Mouse (Mus musculus): ENCODE data around the gene Pabpn1. TPM values are rescaled to one million over a fixed set of nuclear protein-coding genes. Genes with fewer than 3 reads are reported as not detected.

Gene Pabpn1
- total RNA-seq, 2 experiments from 2014 or later: 334 to 350 TPM

DNA sequence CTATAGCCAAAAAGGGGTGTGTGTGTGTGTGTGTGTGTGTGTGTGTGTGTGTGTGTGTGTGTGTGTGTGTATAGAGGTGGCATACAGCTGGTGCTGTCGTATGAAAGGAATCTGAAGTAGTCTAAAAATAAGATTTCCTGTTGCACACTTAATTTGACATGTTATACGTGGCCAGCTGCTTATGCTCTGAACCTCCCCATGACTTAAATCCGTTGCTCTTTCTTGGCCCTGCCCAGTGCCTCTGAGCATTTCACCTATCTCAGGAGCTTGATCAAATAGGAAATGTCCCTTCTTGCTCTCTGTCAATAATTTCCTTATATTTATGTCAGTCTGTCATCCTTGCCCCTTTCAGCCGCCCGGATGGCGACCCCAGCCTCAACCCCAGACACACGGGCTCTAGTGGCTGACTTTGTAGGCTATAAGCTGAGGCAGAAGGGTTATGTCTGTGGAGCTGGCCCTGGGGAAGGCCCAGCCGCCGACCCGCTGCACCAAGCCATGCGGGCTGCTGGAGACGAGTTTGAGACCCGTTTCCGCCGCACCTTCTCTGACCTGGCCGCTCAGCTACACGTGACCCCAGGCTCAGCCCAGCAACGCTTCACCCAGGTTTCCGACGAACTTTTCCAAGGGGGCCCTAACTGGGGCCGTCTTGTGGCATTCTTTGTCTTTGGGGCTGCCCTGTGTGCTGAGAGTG is 8.1 kb upstream of the Pabpn1 start:
- no peak for DNase-seq (ENCODE audit: low spot score in 2 of 2)

DNA sequence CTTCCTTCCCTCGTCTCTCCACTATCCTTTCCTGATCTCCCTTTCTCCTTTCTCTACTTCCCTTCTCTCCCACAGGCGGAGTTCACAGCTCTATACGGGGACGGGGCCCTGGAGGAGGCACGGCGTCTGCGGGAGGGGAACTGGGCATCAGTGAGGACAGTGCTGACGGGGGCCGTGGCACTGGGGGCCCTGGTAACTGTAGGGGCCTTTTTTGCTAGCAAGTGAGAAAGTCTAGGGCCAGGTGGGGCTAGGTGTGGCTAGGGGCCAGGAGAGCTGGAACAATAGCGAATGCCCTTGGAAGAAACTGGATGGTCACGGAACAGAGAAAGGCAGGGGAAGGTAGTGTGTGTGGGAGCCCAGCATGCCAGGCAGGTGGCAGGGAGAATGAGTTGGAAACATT is 7.0 kb upstream of the Pabpn1 start:
- DNase-seq (ENCODE audit: low spot score in 2 of 2): no peak

DNA sequence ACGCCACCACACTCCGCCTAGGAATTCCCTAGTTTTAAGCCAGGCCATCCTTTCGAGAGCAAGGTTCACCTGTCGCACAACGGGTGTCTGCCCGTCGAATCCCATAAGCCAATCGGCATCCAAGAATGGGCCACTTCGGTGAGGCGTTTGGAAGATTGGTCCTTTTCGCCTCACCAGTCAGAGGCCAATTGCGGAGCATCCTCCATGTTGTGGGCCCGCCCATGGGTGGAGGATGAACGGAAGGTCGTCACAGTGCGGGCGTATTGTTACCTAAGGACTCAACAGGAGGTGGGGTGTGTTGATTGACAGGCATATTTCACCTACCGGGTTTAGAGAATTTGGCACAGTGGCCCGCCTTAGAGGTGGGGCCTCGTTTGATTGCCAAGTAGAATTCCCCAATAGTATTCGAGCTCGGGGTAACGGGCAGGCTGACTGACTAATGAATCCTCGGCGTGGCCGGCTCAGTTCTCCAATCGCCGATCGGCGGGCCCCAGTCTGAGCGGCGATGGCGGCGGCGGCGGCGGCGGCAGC is 1.4 kb downstream of the Pabpn1 start:
- peak; percentile 89 to 92 for DNase-seq (ENCODE audit: low spot score in 2 of 2)

DNA sequence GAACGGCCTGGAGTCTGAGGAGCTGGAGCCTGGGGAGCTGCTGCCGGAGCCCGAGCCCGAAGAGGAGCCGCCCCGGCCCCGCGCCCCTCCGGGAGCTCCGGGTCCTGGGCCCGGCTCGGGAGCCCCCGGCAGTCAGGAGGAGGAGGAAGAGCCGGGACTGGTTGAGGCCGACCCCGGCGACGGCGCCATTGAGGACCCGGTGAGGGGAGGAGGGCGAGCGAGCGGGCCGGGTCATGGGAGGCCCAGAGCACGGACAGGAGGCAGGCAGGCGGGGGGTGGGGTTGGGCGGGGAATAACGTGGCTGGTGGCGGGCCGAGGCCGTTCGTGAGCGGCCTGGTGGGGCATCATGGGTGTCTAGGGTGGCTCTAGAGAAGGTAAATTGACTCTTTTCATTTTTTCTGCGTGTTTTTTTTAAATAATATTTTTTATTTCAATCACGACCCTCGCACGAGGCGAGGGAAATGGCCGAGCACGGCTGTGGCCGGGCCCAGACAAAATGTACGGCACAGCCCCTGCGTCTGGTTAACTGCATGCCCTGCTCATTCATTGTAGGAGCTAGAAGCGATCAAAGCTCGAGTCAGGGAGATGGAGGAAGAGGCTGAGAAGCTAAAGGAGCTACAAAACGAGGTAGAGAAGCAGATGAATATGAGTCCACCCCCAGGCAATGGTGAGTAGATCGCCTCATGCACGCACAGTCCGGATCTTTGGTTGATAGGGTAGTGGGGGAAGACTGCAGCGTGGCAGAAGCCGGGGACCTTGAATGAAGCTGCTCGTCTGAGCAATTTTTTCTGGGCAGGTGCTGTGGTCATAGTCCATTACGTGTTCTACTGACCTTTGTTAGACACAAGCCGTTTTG is 2.2 kb downstream of the Pabpn1 start:
- peak in 1 of 2 experiments; percentile 58 for DNase-seq (ENCODE audit: low spot score in 2 of 2)

DNA sequence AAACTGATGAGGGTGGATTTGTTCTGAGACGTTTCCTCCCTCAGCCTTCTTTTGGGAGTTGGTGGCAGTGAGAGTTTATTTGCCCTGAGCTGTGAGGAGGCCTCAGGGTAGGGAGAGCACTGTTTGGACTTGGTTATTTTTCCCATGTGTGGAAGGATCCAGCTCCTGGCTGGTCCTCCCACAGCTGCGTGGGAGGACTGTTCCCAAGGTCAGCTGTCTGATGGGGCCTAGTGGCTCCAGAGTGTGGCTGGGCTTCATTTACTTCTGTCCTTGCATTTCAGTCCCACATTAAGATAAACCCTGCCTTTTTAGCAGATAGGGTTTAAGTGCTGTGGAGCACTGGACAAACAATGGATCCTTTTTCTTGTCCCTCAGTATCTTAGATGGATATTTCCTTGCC is 5.1 kb downstream of the Pabpn1 start:
- no peak for DNase-seq (ENCODE audit: low spot score in 2 of 2)

DNA sequence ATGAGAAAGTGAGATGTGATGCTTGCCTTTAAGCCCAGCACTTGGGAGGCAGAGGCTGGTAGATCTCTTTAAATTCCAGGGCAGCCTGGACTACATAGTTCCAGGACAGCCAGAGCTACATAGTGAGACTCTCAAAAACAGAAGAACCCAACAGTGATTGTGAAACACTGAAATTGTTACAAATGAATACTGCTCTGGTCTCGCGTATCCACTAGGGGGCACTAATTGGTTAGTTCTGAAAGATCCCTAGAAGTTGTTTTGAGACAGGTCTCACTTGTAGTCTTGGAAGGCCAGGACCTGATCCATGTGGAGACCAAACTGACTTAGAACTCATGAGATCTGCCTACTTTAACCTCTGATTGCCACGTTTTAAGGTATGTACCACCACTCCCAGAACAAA is 8.1 kb downstream of the Pabpn1 start:
- DNase-seq (ENCODE audit: low spot score in 2 of 2): peak in 1 of 2 experiments; percentile 47

DNA sequence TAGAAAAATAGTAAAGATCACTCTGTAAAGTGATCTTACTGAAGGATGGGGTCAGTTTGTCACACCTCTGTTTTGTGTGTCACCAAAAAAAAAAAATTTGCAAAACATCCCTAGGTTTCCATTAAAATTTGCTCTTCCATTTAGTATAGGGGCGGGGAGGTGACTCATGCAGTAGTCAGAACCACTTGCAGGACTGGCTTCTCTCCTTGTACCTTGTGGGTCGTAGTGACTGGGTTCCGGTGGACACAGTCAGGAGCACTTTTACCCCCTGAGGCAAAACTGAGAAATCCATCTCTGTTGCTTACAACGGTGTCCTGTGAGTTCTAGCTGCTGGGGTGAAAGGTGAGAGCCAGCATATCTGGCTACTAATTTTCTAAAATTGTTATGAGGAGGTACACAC is 11.3 kb downstream of the Pabpn1 start:
- no peak for DNase-seq (ENCODE audit: low spot score in 2 of 2)

DNA sequence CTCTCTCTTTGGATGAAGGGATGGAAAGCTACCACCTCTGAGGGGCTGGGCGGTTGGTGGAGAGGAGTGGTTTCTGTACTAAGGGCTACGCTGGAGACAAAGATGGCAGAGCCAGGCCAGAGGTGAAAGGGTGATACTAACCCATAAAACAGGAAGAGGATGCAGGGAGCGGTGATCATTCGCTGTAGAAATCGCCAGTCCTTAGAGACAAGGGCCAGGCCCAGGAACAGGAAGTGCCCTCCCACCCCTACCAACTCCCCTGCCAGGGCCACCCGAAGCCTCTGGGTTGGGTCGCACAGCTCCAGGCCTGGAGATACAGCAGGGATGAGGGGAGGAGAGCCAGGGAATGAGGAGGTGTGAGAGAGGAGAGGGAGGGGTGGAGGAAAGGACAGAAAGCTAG is 16.4 kb downstream of the Pabpn1 start:
- DNase-seq (ENCODE audit: low spot score in 2 of 2): no peak

DNA sequence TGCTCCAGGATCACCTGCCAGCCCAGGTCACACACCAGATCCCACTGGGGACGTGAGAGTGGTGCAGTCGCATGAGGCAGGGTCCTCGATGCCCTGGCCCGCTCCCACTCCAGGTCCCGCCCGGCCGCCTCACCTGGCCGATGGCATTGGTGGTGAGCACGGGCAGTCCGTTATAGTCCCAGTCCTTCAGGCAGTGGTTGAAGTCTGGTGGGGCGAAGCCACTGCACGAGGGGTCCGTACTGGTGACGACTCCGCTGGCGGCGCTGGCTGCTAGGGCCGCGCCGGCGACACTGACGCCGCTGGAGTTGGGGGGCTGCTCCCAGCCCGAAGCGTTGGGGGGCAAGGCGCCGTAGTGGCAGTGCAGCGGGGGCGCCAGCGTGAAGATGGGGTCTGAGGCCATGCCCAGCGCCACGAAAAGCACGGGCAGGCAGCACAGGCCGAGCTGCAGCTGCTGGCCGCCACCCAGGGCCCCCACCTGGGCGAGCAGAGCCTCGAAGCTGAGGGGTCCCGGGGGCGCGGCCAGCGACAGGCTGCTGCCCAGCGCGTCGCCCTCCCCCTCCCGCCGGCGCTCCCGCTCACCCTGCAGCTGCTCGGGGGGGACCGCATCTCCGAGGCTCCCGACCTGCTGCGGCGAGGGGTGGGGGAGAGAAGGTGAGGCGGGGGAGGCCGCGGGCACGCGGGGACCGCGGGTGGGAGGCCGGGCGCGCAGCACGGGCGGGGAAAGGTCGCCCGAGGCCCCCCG is 20.0 kb downstream of the Pabpn1 start:
- no peak for DNase-seq (ENCODE audit: low spot score in 2 of 2)

DNA sequence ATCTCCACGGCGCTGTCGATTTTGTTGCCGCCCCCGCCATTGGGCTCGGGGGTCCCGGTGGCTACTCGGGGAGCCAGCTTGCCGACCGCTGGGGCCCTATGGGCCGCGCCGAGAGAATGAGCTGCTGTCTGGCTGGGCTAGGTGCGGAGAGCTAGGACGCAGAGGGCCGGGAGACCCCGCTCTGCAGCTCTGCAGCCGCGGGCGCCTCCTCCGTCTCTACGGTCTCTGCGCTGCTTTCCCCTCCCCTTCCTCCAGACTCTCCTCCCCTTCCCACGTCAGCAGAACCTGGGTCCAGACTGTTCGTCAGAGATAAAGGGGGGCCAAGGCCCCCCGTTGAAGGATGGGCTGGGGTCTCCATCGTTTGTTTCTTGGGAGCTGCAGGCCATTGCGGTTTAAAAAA is 20.6 kb downstream of the Pabpn1 start, which contains the start of gene Slc22a17:
Slc22a17 (minus strand) TSS at position 247 of the 400 bp plus-strand sequence.
- DNase-seq (ENCODE audit: low spot score in 2 of 2): peak in 1 of 2 experiments; percentile 46

DNA sequence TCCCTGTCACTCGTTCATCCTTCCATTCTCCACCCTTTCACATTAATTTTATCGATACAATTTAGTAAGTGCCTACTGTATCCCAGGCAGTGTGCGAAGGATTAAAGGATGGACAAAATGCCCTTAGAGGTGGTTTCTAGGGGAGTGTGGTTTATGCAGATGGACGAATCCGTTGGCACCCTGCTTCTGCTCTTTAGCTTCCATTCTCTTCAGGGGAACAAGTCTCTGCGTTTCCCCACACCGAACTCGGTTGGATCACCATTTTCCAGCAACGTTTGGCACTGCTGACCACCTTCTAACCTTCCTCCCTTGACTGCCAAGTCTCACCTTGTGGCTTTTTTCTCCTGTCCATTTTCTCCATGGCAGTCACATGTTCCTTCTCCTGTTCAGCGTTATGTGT is 21.0 kb downstream of the Pabpn1 start:
- DNase-seq (ENCODE audit: low spot score in 2 of 2): no peak

DNA sequence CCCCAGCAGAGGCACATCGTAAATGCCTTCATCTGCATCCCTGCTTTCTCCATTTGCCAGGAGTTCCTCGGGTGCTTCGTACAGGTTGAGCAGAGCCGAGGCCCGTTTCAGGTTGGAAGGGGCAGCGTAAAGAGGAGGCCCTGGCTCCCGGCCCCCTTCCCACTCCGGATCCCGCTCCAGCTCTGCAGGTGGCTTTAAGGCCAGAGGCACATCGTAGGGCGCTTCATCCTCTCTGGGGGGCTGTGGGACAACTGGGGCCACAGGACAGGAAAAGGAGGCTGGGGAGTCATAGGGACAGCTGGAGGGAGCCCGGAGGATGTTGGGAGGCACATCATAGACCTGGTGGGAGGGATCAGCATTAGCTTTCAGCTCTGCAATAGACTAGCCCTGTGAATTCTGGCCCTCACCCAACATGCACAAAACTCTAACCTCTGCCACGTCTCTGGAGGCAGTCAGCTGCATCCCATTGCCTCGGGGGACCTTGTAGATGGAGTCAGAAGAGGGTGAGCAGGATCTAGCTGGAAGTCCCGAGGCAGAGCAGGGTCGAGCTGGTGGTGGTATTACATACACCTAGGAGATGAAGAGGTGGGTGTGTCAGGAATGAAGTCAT is 27.9 kb downstream of the Pabpn1 start:
- no peak for DNase-seq (ENCODE audit: low spot score in 2 of 2)

DNA sequence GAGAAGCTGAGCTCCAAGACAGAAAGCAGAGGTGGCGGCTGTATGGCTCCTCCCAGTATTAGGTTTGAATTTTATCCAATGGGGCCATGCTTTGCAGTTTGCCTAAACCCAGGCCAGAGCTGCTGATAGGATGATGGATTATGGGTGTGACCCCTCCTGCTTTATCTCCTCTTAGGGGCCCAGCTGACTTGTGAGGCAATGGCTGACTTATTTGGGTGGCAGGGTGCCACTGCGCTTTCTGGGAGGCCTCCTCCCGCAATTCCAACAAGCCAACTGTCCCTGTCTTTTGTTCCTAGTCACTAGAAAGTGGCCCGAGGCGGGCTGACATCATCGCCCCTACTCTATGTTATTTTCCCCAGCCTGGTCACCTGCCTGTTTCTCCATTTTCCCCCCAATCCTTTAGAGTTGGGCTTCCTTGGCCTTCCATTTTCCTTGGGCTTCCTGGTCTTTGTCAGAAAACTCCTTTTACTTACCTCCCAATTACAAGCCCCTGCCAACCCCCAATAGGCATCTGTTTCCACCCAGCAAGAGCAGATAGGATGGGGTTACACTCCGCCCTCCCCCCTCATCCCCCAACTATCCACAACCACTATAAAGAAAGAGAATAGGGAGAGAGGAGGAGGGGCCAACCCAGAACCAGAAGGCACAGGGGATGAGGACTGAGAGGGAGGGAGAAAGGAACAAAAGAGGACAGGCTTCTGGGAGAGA is 32.5 kb downstream of the Pabpn1 start:
- DNase-seq (ENCODE audit: low spot score in 2 of 2): no peak

DNA sequence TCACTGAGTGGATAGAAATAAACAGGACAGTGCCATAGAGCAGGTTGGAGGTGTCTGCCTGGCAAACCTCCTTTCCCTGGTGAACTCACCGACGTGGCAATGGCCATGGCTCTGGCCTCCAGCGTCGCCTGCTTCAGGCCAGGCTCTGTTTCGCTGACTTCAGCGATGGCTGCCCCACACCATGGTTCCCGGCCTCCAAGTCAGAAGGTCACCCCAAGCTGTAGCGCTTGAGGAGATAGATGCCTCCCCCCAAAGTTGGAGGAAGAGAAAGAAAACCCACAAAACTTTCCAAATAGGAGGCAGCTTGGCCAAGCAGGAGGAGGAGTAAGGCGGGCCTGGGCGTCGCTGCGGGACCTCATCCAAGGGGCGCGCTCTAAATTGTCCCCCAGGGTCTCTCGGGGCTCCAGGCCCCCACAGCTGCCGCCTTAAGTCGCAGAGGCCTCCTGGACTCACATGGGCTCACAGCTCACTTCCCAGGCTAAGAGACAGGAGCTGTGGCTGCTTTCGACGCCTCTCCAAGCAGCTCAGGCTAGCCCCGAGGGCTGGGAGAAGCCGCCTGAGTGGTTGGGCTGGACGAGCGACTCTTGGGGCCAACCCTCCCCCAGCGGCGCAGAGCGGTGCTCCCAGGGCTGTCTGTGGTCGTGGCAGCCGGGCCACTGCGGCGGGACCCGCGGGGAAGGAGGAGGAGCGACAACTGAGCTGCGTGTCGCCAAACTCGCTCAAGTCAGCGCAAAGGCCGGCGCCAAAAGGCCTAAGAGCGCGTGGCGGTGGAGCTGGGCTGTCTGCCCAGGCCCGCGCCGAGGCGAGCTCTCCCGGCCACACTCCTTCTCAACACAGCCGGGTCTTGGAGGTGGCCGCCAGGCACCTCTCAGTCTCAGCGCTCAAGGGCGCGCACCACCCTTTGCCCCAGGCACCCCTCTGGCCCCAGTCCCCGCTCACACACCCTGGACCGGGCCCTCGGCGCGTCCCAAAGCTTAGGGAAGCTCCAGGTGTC is 33.3 kb downstream of the Pabpn1 start, which contains the start of gene Efs:
Efs (minus strand) TSS at position 778 of the 994 bp plus-strand sequence.
- DNase-seq (ENCODE audit: low spot score in 2 of 2): peak in 1 of 2 experiments; percentile 15

DNA sequence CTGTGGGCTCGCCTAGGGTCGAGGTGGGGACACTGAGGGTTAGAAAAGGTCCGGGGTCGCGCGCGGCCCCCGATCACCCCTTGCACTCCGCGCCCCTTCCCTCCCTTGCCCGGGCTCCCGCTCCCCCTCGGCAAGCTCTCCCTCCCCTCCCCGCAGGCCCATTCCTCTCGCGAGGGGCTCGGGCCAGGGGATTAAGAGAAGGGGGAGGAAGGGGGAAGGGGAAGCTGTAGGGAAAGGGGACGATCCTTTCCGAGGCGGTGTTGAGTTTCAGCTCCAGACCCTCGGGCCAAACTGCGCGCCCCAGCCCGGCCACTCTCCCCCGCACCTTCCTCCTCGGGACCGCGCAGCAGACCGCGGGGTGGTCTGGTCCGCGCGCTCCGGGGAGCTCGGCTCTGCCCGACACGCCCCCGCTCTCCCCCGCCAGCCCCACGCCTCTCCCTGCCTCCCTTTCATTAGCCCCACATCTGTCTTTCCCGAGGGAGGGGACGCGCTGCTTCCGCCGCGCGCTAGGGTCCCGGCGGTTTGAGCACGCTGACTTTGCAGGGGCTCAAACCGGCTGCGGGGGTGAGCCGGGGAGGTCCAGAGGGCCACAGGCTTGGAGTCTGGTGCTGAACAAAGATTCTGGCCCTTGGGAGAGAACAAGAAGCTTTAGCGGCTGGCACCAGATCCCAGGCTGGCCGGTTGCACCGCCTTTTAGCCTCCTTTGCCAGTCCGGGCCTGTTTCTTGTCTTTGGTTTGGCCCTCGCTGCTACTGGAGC is 34.3 kb downstream of the Pabpn1 start:
- no peak for DNase-seq (ENCODE audit: low spot score in 2 of 2)

DNA sequence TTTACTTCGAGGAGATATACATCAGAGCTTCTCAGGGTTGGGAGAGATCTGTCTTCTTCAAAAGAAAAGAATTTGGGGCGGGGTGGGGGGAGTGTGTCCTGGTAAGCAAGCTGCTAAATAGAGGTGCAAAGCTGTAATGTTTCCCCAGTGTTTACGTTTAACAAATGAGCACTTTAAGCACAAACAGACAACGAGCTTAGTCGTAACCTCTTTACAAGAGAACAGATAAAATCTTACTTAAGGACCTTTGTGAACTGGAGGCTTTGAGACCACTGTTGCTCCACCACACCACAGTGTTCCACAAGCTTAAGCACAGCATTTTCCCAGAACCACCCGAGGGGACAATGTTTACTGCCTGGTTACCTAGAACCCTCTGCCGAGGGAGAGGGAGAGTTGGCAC is 35.0 kb downstream of the Pabpn1 start:
- no peak for DNase-seq (ENCODE audit: low spot score in 2 of 2)

DNA sequence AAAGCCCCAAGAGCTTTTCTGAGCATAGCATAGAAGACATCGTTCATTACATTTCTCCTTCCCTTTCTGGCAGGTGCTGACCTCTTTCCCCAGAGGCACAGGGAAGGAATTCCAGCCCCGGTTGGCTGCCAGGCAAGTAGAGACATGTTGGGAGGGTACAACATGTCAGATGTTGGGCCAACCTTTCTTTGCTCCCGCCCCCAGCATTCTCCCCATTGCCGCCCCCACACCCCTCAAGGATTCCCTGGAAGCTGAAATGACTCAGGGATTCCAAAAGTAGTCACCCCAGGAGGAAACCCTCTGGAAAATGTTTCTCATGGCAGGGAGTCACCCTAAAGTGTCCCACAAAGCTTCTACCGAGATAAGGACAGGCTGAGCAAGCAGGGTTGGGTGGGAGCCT is 37.5 kb downstream of the Pabpn1 start:
- no peak for DNase-seq (ENCODE audit: low spot score in 2 of 2)

DNA sequence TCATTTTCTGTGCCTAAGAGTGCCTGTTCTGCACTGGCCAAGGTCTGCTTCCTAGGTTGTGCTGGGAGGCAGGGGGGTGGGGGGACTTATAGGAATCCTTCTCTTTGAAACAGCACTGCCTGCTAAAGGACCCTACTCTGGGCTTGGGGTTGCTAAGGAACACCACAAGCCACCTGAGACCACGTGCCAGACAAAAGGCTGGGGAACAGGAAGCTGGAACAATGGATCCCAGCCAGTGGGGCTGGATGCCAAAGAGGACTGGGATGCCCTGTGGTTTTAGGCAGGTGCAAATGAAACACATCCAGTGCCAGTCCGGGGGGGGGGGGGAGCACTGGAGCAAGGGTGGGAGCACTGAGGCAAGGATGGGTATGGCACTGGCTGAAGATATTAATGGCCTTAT is 38.1 kb downstream of the Pabpn1 start:
- no peak for DNase-seq (ENCODE audit: low spot score in 2 of 2)

All from adrenal gland, postnatal 4 days (tissue).